Mouse (Mus musculus) cortical plate, adult 2 months (tissue): ENCODE data around the gene Msx3.

Experiments used
- CTCF ChIP-seq: fragments of 200-500 bp; IDR thresholded peaks from 2 replicates; pipeline ENCODE4 v1.5.1; 2011; ENCODE audit warnings: mild to moderate bottlenecking, control low read depth, low read length; ENCODE audit not compliant: insufficient read depth; ENCODE audit errors: extremely low read depth
- POLR2A ChIP-seq: fragments of 200-500 bp; IDR thresholded peaks from 2 replicates; pipeline ENCODE4 v1.6.1; 2011; ENCODE audit warnings: mild to moderate bottlenecking, low read length, control low read depth; ENCODE audit not compliant: insufficient read depth; ENCODE audit errors: extremely low read depth

DNA sequence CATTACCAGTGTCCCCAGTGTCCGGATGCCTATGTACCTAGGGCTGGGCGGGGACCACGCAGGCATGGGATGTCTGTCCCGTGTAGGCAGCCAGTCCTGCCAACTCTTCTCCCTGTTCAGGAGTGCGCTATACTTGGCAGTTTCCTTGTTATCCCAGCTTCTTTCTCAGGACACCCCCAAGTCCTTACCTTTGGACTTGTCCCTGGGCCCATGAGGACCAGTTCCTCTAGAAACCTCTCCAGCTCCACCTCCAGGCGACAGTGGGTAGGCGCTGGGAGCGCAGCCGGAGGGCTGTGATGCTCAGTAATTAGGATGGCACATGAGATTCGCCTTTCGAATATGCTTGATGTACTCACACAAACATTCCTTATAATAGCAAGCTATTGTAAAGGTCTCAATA lies 13.4 kb upstream of the Msx3 start:
- no peak for TF ChIP-seq POLR2A
- peak; percentile 36 for TF ChIP-seq CTCF
